Mouse (Mus musculus) lung, adult 10 weeks (tissue): ENCODE data around the gene Pih1d1. TPM values are rescaled to one million over a fixed set of nuclear protein-coding genes. Genes with fewer than 3 reads are reported as not detected.

Experiments
- polyA plus RNA-seq: library from polyadenylated mRNA; stranded (reverse); fragments of 350-450 nt; fragmentation: Illumina TruSeq; extraction: RNeasy Lipid Tissue Mini Kit (QIAGEN cat#74804); gene quantifications from one replicate; pipeline ENCODE4 v1.2.3, GENCODE M21; 2014; ENCODE audit warnings: low read depth, low replicate concordance; ENCODE audit not compliant: insufficient read depth

Pih1d1 gene
- 55.1 TPM for polyA plus RNA-seq

DNA sequence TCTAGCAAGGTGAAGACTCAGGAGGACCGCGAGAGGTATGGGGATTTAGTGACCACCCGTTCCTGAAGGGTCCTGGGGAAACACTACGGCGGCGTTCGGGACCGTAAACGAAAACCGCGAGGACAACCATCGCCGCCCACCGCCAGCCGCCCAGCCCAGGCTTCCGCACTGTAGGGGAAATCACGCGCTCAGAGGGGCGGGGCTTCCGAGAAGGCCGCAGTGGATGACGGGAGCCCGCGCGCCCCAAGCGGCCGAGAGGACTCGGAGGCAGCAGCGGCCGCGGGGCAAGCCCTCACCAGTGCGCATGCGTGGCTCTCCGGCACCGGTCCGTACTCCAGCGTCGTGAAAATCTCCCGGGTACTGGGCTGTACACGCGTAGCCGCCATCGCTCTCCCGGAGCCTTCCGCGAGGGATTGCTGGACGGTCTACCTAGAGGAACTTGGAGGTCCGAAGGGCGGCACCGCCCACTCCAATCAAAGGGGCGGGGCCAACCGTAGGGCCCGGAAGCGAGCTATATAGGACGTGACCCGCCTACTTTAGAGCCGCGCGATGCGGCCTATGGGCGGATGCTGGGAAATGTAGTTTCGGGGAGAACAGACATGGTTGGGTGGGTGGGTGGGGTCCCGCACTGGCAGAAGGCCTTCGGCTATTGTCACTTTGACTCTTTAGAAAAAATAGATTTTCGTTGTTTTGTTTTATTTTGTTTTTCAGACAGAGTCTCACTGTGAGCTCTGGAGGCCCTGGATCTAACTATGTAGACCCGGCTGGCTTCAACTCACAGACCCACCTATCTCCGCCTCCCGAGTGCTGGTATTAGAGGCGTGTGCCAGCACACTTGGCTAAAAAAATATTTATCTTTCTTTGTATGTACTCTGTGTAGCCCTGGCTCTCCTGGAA lies at the start of gene Pih1d1, which contains the start of gene Aldh16a1:
Gene Pih1d1 (plus strand): TSS at position 208 of the 897 bp plus-strand sequence.
Gene Aldh16a1 (minus strand): TSS at position 489 of the 897 bp plus-strand sequence.

DNA sequence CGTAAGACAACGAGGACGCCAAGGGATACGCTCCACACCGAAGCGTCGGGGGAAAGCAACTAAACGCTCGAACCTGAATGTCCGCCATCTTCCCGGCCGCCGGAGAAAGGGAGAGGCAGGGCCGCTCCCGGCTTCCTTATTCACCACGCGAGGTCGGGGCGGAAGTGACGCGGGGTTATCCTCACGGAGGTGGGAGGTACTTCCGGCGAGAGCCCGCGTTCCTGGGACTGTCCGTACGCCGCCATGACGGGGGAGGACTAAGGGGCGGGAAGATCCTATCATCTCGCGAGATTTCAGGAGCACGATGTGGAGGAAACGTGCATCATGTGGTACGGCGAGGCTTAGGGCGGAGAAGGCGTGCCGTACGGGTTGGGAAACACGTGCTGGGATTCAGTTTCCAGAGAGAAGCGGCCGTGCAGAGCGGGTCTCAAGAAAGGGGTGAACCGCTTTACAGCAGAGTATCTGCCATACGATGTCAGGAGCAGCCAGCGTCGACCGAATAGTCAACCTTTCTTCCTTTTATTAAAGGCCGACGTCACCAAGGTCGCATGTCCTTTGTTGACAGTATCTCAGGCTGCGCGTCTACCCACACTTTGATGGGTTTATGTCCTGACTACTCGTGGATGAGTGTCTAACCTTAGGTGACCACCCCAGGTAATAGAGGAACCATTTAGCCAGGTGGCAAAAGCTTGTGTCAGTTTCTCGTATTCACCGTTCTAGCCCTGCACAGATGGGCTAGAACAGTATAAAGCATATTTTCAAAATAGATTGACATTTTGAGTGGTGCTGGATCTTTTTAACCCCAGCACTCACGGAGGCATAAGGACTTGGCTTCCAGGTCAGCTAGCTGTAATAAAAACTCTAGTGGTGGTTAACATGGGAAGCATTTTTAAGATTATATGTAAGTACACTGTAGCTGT lies 29.6 kb upstream of the Pih1d1 start, which contains the start of gene Rps11:
Gene Rps11 (minus strand): TSS at position 216 of the 920 bp plus-strand sequence.

DNA sequence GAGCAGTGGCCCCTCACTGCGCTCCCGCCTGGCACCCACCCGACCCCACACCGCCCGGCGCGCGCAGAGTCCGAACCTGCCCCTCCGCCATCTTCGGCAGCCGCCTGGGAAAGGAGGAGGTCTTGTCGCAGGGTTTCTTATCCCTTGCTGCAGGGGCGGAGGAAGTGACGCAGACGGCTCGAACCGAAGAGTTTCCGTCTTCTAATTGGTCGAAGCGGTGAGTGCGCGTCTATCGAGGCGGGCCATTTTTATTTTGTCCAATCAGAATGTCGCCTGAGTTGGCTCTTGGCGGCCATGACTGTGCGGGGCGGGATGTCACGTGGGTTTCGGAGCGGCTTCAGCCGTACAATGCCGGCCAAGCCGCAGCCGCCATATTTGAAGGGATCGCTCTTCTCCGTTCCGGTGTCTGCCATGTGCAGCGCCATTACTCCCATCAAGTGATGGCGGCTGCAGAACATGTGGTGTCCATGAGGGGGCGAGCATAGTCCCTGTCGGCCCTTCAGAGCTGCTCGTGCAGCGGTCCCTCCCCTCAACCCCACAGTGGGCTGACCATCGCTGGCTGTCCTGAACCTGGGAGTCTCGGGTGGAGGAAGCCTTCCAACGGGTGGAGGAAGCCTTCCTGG lies 25.4 kb upstream of the Pih1d1 start, which contains the start of gene Rpl13a:
Gene Rpl13a (minus strand): TSS at position 138 of the 623 bp plus-strand sequence.

DNA sequence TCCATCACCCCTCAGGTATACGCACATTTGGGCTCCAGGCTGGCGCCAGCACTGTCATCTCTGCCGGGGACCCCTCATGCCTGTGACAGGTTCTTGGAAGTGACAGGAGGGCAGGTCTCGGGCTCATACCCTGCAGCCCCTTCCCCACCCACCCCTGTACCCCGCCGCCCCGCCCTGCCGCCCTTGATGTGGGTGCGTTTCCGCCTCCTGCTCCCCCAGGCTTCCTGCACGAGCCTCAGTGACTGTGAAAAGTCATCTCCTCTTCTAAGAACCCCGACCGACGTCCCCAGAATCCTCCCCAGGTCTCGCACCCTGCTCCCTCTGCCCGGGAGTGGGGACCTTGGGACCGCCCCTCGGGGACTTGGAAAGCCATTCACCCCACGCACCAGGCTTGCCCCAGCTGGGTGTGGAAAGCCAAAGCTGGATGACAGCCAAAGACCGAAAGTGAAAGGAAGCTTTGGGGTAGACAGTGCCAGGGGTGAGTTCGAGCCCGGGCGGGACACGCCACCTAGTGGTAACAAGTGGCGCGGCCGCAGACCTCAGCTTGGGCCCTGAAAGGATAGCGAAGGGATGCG lies 18.0 kb upstream of the Pih1d1 start, which contains the start of the genes Gm45713 and Flt3l:
Gene Gm45713 (minus strand): TSS at position 239 of the 575 bp plus-strand sequence.
Gene Flt3l (minus strand): TSS at position 440 of the 575 bp plus-strand sequence.

DNA sequence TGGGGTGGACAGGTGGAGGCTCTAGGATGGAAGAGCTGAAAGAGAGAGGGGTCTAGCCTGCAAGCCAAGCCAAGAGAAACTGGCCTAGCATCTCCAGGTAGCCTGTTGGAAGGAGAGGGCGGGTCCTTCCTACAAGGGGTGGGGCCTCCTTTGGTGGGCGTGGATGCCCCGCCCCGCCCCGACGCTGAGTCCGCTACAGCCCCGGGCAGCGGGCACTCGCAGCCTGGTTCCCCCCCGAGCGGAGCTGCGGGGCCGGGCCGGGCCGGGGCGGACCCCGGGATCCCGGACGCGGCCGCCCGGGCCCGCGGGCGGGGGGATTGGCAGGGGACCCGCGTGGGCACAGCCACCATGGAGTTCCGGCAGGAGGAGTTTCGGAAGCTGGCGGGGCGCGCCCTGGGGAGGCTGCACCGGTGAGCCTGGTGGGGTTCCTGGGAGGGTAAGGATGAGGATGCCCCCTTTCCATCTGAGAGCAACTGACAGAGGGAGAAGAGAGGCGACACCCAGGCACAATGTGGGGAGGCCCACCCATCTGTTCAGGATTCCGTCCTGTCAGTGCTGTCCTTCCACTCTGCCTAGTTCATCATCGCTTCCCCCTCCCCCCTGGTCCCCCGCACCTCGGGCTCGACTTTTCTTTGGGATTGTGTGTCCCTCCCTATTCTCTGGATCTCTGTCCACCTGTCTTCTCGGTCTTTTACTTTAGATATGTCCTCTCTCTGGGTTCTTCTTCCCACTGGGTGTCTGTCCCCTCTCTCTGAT lies 9.8 kb downstream of the Pih1d1 start, which contains the start of gene Slc17a7:
Gene Slc17a7 (plus strand): TSS at position 215 of the 756 bp plus-strand sequence.

DNA sequence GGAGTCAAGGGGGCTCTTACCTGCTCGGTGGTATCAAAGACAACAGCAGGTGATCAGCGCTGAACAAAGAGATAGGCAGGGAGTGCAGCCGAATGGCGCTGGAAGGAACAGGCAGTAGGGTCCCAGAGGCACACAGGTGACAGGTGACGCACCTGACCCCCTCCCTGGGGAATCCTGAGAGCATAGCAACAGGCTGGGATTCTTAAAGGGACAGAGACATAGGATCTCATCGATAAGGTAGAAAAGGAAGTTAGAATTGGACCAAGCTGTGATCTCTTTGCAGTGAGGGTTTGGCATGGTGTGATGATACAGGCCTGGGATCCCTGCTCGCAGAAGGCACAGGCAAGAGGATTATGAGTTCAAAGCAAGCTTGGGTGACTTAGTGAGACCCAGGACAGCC lies 25.4 kb downstream of the Pih1d1 start, which contains the start of gene Gfy:
Gene Gfy (minus strand): TSS at position 101 of the 400 bp plus-strand sequence.

DNA sequence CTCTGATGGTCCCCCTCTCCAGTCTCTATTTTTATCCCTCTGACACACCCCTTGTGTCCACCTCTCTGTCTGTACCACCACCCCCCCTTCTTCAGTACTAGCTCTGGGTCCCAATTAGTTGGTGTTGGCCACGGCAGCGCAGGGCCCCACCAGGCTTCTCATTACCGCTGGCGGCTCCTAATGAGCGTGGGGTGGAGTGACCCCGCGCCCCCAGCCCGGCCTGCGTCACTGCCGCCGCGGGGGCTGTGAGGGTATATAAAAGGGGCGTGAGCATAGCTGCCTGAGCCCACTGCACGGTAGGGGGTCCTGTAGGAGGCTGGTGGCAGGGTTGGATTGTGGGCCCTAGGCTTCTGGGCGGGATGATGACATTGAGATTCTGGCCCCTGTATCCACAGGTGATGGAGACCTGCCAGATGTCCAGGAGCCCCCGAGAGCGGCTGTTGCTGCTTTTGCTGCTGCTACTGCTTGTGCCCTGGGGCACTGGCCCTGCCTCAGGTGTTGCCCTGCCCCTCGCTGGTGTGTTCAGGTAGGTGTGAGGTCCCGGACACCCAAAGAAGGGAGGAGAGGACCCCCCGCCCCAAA lies 26.9 kb downstream of the Pih1d1 start, which contains the start of gene Pth2:
Gene Pth2 (plus strand): TSS at position 100 of the 582 bp plus-strand sequence.

DNA sequence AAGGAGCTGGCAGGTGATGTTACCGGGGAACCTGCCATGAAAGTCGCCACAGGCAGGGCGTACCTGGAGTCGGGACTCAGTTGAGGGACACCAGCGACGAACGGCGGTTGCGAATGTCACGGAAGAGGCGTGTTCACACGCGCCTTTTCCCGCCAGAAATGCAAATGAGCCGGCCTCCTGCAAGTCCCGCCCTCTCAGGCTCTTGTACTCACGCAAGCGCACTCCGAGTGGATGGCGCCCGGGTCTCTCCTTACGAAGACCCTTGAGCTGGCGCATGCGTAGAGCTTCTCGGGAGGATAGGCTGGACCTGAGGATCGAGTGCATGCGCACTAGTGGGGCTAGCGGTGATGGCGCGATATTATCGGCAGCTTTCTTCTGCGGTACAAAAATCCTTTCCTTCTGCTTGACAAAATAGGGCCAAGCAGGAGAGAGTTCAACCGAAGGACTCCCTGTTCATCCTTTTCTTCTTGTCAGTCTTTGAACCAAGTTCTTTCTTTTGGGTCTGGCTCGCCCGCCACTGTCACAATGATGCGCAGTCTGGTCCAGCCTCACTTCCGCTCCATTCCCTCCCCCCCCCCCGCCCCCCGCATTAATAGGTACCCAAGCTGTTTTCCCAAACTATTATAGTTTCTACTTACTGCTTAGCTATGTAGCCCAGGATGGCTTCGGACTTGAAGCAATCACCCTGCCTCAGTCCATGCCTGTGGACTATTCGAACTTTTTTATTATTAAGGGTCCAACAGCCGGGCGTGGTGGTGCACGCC lies 50.5 kb downstream of the Pih1d1 start, which contains the start of gene Ccdc155:
Gene Ccdc155 (minus strand): TSS at position 513 of the 764 bp plus-strand sequence.

Other genes with a start within 250 kb of the Pih1d1 start
- gene Ap2a1, start 224.8 kb upstream of the Pih1d1 start, polyA plus RNA-seq: 23.2 TPM
- not detected for gene Tsks, start 211.1 kb upstream of the Pih1d1 start, polyA plus RNA-seq
- 2.5 TPM for gene Cpt1c, start 179.5 kb upstream of the Pih1d1 start, polyA plus RNA-seq
- gene Prmt1, start 167.7 kb upstream of the Pih1d1 start, polyA plus RNA-seq: 126 TPM
- 71.8 TPM for gene Irf3, start 156.7 kb upstream of the Pih1d1 start, polyA plus RNA-seq
- 14.9 TPM for gene Bcl2l12, start 155.6 kb upstream of the Pih1d1 start, polyA plus RNA-seq
- gene Scaf1, start 137.9 kb upstream of the Pih1d1 start, polyA plus RNA-seq: 15.5 TPM
- gene Rras, start 136.3 kb upstream of the Pih1d1 start, polyA plus RNA-seq: 170 TPM
- gene Prr12, start 101.4 kb upstream of the Pih1d1 start, polyA plus RNA-seq: 10.4 TPM
- gene Nosip, start 91.9 kb upstream of the Pih1d1 start, polyA plus RNA-seq: 36.8 TPM
- gene Prrg2, start 91.6 kb upstream of the Pih1d1 start, polyA plus RNA-seq: 23.4 TPM
- 83.1 TPM for gene Rcn3, start 62.1 kb upstream of the Pih1d1 start, polyA plus RNA-seq
- gene Fcgrt, start 50.5 kb upstream of the Pih1d1 start, polyA plus RNA-seq: 91.4 TPM
- gene Rps11, start 29.9 kb upstream of the Pih1d1 start, polyA plus RNA-seq: 1,585 TPM
- gene Rpl13a, start 25.5 kb upstream of the Pih1d1 start, polyA plus RNA-seq: 3,762 TPM
- not detected for gene Gm45713, start 18.1 kb upstream of the Pih1d1 start, polyA plus RNA-seq
- 39.0 TPM for gene Flt3l, start 17.9 kb upstream of the Pih1d1 start, polyA plus RNA-seq
- gene Aldh16a1, start 281 bp downstream of the Pih1d1 start, polyA plus RNA-seq: 21.1 TPM
- 1.1 TPM for gene Slc17a7, start 9.6 kb downstream of the Pih1d1 start, polyA plus RNA-seq
- gene Gfy, start 25.3 kb downstream of the Pih1d1 start, polyA plus RNA-seq: not detected
- gene Pth2, start 26.7 kb downstream of the Pih1d1 start, polyA plus RNA-seq: not detected
- gene Ccdc155, start 50.6 kb downstream of the Pih1d1 start, polyA plus RNA-seq: 1.5 TPM
- 0.81 TPM for gene Dkkl1, start 57.8 kb downstream of the Pih1d1 start, polyA plus RNA-seq
- gene Tead2, start 61.5 kb downstream of the Pih1d1 start, polyA plus RNA-seq: 16.7 TPM
- gene Cd37, start 84.8 kb downstream of the Pih1d1 start, polyA plus RNA-seq: 36.3 TPM
- gene Slc6a16, start 86.8 kb downstream of the Pih1d1 start, polyA plus RNA-seq: not detected
- not detected for gene Slc6a21, start 123.2 kb downstream of the Pih1d1 start, polyA plus RNA-seq
- gene Trpm4, start 179.5 kb downstream of the Pih1d1 start, polyA plus RNA-seq: 26.8 TPM
- gene Hrc, start 181.0 kb downstream of the Pih1d1 start, polyA plus RNA-seq: 4.6 TPM
- 0.80 TPM for gene Ppfia3, start 212.7 kb downstream of the Pih1d1 start, polyA plus RNA-seq
- gene Lin7b, start 216.3 kb downstream of the Pih1d1 start, polyA plus RNA-seq: not detected
- 123 TPM for gene Snrnp70, start 241.4 kb downstream of the Pih1d1 start, polyA plus RNA-seq